Mouse (Mus musculus) liver, postnatal 0 days (tissue): Measurements from ENCODE around the gene Cyth3.

Source experiments
- CTCF ChIP-seq: sonication (generic); IDR thresholded peaks from 2 replicates; pipeline ENCODE4 v1.5.1; 2016; ENCODE audit warnings: antibody characterized with exemption, low read depth
- EP300 ChIP-seq: IDR thresholded peaks from 2 replicates; pipeline ENCODE4 v1.6.1; 2016; ENCODE audit warnings: antibody characterized with exemption, low read depth, mild to moderate bottlenecking

DNA sequence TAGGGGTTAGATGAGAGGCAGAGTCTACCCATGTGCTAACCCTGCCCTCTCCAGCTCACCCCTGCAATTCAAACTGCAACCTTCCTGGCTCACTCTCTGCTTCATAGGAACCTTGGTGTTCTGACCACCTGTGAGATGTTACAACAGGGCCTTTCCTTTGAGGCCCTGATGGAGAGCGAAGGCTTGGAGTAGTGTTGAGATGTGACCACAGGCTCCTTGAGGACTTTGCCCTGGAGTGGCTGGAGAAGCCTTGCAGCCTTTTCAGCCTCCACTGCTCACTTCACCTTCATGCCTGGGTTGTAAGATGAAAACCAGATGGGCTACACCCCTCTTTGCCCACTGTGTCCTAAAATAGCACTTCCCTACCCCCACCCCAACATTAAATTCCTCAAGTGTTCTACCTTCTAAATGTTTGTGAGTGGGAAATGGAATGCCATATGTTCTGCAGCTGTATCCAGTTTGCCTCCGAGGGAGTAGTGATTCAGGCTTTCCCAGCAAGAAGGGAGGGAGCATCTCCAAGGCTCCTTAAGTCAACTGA lies 34.5 kb downstream of the Cyth3 start:
- no peak for TF ChIP-seq EP300
- TF ChIP-seq CTCF = no peak
